ENCODE assay signal across 21 mouse cellular contexts in the genomic region with DNA sequence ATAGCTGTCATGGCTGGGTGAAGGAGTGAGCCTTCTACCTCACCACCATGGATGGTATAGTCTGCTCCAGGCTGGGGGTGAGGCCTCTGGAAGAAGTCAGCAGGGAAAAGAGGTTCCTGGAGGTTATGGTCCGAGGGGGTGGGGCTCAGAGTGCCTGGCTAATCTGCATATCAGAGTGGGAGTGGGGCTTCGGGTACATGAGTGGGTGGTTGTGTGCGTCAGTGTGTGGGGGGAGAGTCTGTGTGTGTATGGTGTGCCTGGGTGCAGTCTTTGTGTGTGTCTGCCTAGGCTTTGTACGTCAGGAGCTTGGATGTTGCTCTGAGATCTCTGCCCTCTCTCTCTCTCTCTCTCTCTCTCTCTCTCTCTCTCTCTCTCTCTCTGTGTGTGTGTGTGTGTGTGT. TPM values are rescaled to one million over a fixed set of nuclear protein-coding genes. Genes with fewer than 3 reads are reported as not detected.
"Had no signal": no experiment of that assay in that cellular context is flagged by ENCODE, and none has a peak within 500 bp of the region (broad histone marks: within the 10 kb centered on the region; RNA-seq: fewer than 3 reads in every experiment).

No protein-coding gene starts in this region.

- H3K27me3 ChIP-seq: midbrain, embryonic 15.5 days had no signal

- ATAC-seq: intestine, embryonic 15.5 days; liver, postnatal 0 days; midbrain, embryonic 15.5 days had no signal

- H3K9ac ChIP-seq: intestine, embryonic 15.5 days; liver, embryonic 13.5 days; liver, postnatal 0 days; lung, embryonic 15.5 days; midbrain, embryonic 15.5 days; neural tube, embryonic 13.5 days had no signal

- H3K27ac ChIP-seq: intestine, embryonic 15.5 days; liver, embryonic 13.5 days; lung, embryonic 15.5 days; macrophage; midbrain, embryonic 15.5 days; neural tube, embryonic 13.5 days; stomach, postnatal 0 days had no signal

- DNase-seq: kidney, adult 18-20 months; kidney, postnatal 10 days; kidney, postnatal 4 days; liver; liver, embryonic 13.5 days; liver, postnatal 0 days; lung, postnatal 14 days; thymus, adult 18-20 months; thymus, postnatal 14 days had no signal

- H3K9me3 ChIP-seq: intestine, embryonic 15.5 days; liver, embryonic 13.5 days; lung, embryonic 15.5 days; midbrain, embryonic 15.5 days; neural tube, embryonic 13.5 days had no signal

- H3K4me3 ChIP-seq: intestine, embryonic 15.5 days; liver, embryonic 13.5 days; lung, embryonic 15.5 days; megakaryocyte, embryonic 14.5 days; midbrain, embryonic 15.5 days; neural tube, embryonic 13.5 days had no signal

- H3K4me2 ChIP-seq: intestine, embryonic 15.5 days; liver, embryonic 13.5 days; lung, embryonic 15.5 days; midbrain, embryonic 11.5 days; midbrain, embryonic 15.5 days; neural tube, embryonic 13.5 days had no signal

- H3K36me3 ChIP-seq: intestine, embryonic 15.5 days; liver, embryonic 13.5 days; lung, embryonic 15.5 days; midbrain, embryonic 15.5 days; neural tube, embryonic 13.5 days had no signal

RNA-seq across cellular contexts. Expression of gene Adgrb2, which starts 5.7 kb away (rescaled TPM):
- total RNA-seq: monocyte, adult 5-6 weeks had no signal
- polyA plus RNA-seq: liver, postnatal 0 days; macrophage had no signal

RNA-seq across cellular contexts. Expression of gene Spocd1, which starts 49.9 kb away (rescaled TPM):
- total RNA-seq: monocyte, adult 5-6 weeks had no signal
- polyA plus RNA-seq: intestine, embryonic 15.5 days; kidney, embryonic 14.5 days; limb, embryonic 11.5 days; liver, embryonic 13.5 days; liver, postnatal 0 days; macrophage; midbrain, embryonic 11.5 days; midbrain, embryonic 15.5 days; neural tube, embryonic 13.5 days; stomach, postnatal 0 days; urinary bladder, adult 2 months had no signal
